Mouse (Mus musculus): ENCODE measurements at regions not wholly inside any gene's neighbourhood (a gene's known extent, or its start where the extent isn't known, plus 50 kb on each side); places are given as distances from the start of the nearest gene placed in this dataset.

- no peak for DNase-seq
Measured at GRCm38 (mm10) chr3:144069979-144070540, 135.0 kb downstream of the Lmo4 start.

GRCm38 (mm10) chr3:144067016-144067415, 138.0 kb downstream of the Lmo4 start:
- no peak for DNase-seq

GRCm38 (mm10) chr3:144058106-144058505, 146.9 kb downstream of the Lmo4 start:
- DNase-seq = no peak

- DNase-seq = no peak
Measured at GRCm38 (mm10) chr3:144050341-144050740, 154.7 kb downstream of the Lmo4 start.

GRCm38 (mm10) chr3:144049270-144049669, 155.8 kb downstream of the Lmo4 start:
- DNase-seq = no peak

- no peak for DNase-seq
Measured at GRCm38 (mm10) chr3:144044366-144044765, 160.7 kb downstream of the Lmo4 start.

GRCm38 (mm10) chr3:144041788-144042187, 163.2 kb downstream of the Lmo4 start:
- no peak for DNase-seq

GRCm38 (mm10) chr3:144039498-144039897, 165.5 kb downstream of the Lmo4 start:
- DNase-seq = no peak

- DNase-seq = no peak
Measured at GRCm38 (mm10) chr3:144029611-144030010, 175.4 kb downstream of the Lmo4 start.

GRCm38 (mm10) chr3:144029121-144029520, 175.9 kb downstream of the Lmo4 start:
- DNase-seq = no peak

- no peak for DNase-seq
Measured at GRCm38 (mm10) chr3:144027134-144027980, 177.7 kb downstream of the Lmo4 start.

- DNase-seq = no peak
Measured at GRCm38 (mm10) chr3:144025451-144026125, 179.4 kb downstream of the Lmo4 start.

- DNase-seq = no peak
Measured at GRCm38 (mm10) chr3:144024216-144024615, 180.8 kb downstream of the Lmo4 start.

- no peak for DNase-seq
Measured at GRCm38 (mm10) chr3:144023058-144023457, 182.0 kb downstream of the Lmo4 start.

- DNase-seq = no peak
Measured at GRCm38 (mm10) chr3:144021969-144022368, 183.1 kb downstream of the Lmo4 start.

- DNase-seq = no peak
Measured at GRCm38 (mm10) chr3:144020189-144020940, 184.7 kb downstream of the Lmo4 start.

GRCm38 (mm10) chr3:144019293-144019692, 185.7 kb downstream of the Lmo4 start:
- DNase-seq = no peak

GRCm38 (mm10) chr3:144018559-144018958, 186.5 kb downstream of the Lmo4 start:
- DNase-seq = peak; percentile 51

- no peak for DNase-seq
Measured at GRCm38 (mm10) chr3:144015236-144015635, 189.8 kb downstream of the Lmo4 start.

GRCm38 (mm10) chr3:144013481-144014125, 191.4 kb downstream of the Lmo4 start:
- DNase-seq = no peak

GRCm38 (mm10) chr3:144012820-144013219, 192.2 kb downstream of the Lmo4 start:
- DNase-seq = no peak

GRCm38 (mm10) chr3:144012173-144012572, 192.8 kb downstream of the Lmo4 start:
- no peak for DNase-seq
